Mouse (Mus musculus) splenic B cell, adult 2 months (primary cell): Measurements from ENCODE around the gene Vstm2a.

ENCODE experiments used
- DNase-seq: peaks from one replicate; pipeline ENCODE4 v3.0.0-alpha.2; 2011; ENCODE audit warnings: low read depth, low spot score
- H3K27me3 ChIP-seq: 2 replicates; pipeline ENCODE4 v1.6.1; 2012; ENCODE audit warnings: mild to moderate bottlenecking, low read length, moderate library complexity, mixed read lengths; ENCODE audit not compliant: control insufficient read depth, poor library complexity, insufficient read depth, severe bottlenecking
- H3K36me3 ChIP-seq: 2 replicates; pipeline ENCODE4 v1.6.1; 2012; ENCODE audit warnings: mild to moderate bottlenecking, low read length, moderate library complexity, mixed read lengths; ENCODE audit not compliant: control insufficient read depth, poor library complexity, insufficient read depth, severe bottlenecking

Gene Vstm2a

GRCm38 (mm10) chr11:16354356-16354755 lies 96.8 kb downstream of the Vstm2a start:
- DNase-seq = no peak
- Histone ChIP-seq H3K27me3 (no peaks in the 10 kb centered on the region), H3K36me3 (no peaks in the 10 kb centered on the region)

- Histone ChIP-seq H3K27me3 (no peaks in the 10 kb centered on the region), H3K36me3 (no peaks in the 10 kb centered on the region)
- DNase-seq = no peak
These were observed 109.5 kb downstream of the Vstm2a start for GRCm38 (mm10) chr11:16366852-16367587.

GRCm38 (mm10) chr11:16403627-16404026 lies 146.1 kb downstream of the Vstm2a start:
- DNase-seq = no peak
- H3K36me3 ChIP-seq = no peaks in the 10 kb centered on the region
- H3K27me3 ChIP-seq = no peaks in the 10 kb centered on the region

- H3K27me3 ChIP-seq = no peaks in the 10 kb centered on the region
- H3K36me3 ChIP-seq = no peaks in the 10 kb centered on the region
- DNase-seq = no peak
These were observed 154.2 kb downstream of the Vstm2a start for GRCm38 (mm10) chr11:16411736-16412135.

GRCm38 (mm10) chr11:16412609-16413008 lies 155.1 kb downstream of the Vstm2a start:
- Histone ChIP-seq H3K27me3 (no peaks in the 10 kb centered on the region), H3K36me3 (no peaks in the 10 kb centered on the region)
- DNase-seq = peak; percentile 3

GRCm38 (mm10) chr11:16413077-16413644 lies 155.6 kb downstream of the Vstm2a start:
- no peaks in the 10 kb centered on the region for H3K36me3 ChIP-seq
- DNase-seq = no peak
- no peaks in the 10 kb centered on the region for H3K27me3 ChIP-seq

GRCm38 (mm10) chr11:16439548-16440251 lies 182.2 kb downstream of the Vstm2a start:
- DNase-seq = no peak
- Histone ChIP-seq H3K36me3 (no peaks in the 10 kb centered on the region), H3K27me3 (no peaks in the 10 kb centered on the region)
